Mouse (Mus musculus) neural tube, embryonic 10.5 days (tissue): ENCODE results near the gene Aldh3b1.

Experiments
- DNase-seq: peaks from one replicate; pipeline ENCODE4 v3.0.0-alpha.2; 2017; ENCODE audit warnings: low spot score; ENCODE audit errors: extremely low spot score

Gene Aldh3b1

DNA sequence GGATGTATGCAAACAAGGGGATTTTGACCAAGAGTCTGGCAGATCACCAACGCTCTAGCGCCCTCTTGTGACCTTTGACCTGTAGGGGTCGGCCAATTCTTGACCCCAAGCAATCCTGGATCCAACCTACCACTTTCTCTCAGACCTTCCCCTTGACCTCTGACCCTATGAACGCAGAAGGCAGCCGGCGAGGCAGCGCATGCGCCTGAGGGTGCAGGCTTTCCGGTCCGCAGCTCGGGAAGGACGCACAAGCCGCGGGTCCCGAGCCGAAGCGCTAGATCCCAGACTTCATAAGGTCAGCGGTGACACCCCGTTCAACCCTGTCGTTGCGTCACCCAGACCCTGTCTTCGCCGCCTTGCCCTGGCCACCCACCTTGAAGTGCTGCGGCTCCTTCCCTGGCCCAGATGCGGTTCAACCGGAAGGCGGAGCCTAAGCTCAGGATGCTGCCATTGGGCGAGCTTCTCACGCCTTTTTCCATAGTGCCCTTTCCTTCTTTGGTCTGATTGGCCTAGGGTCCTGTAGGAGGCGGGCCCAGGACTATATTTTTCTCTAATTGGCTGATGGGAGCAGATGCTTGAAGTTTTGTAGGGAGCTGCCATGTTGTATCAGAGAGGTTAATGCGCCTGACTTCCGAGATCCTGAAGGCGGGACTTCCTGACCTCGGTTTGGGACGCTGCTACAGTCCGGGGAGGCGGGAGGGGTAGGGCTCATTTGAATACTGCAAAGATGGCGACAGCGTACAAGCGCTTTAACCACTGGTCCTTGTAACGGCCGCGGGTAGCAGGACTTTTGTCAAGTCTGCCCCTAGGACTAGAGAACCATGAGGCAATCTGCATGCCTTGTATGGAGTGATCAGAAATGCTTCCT lies 17.0 kb downstream of the Aldh3b1 start, which contains the start of gene Ndufs8:
Gene Ndufs8, minus strand, starts transcription at position 438 of the 868 bp plus-strand sequence.
- peak; percentile 91 for DNase-seq

DNA sequence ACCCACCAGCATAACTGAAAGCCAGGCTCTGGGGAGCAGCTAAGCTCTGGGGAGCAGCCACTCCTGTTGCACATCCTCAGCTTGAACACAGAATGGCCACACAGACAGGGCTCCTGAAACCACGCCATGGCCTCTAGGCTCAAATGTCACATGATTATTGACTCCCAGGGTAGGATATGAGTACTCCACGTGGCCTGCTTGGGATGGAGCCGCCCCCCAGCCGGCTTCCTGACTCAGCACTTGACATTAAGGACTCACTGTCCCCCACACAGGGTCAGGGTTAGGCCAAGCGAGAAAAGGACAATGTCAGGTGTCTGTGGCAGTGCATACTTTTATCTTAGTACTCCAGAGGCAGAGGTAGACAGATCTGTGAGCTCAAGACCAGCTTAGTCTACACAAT lies 19.4 kb downstream of the Aldh3b1 start:
- no peak for DNase-seq

DNA sequence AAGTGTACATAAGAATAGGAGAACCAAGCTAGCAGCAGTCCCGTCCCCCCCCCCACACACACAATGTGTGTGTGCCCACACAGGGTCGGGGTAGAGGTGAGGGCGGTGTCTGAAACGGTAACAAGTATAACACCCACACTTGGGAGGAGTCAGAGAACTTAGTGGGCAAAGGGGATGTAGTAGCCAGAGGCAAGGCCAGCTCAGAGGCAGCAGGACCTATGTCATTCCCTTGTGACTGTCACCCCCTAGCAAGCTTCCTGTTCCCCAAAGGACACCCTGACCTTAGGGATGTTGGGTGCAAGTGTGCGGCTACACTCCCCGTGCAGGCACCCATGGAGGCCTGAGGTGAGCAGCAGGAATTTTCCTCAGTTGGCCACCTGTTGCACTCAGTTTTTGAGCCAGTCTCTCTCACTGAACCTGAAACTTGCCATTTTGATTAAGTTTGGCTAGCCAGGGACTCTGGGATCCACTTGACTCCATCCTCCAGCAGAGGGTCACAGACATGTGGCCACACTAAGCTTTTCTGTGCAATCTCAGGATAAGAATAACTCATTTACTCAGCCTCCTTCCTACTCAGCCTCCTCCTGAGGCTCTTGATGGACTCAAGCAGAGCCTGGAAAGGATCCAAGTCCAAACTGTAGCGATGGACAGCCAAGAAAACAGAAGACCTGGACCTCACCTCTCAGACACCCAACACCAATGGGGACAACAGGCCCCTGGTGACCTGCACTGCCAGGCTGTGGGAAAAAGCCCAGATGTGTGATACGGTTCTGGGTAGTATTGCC lies 21.5 kb downstream of the Aldh3b1 start:
- DNase-seq, result no peak

DNA sequence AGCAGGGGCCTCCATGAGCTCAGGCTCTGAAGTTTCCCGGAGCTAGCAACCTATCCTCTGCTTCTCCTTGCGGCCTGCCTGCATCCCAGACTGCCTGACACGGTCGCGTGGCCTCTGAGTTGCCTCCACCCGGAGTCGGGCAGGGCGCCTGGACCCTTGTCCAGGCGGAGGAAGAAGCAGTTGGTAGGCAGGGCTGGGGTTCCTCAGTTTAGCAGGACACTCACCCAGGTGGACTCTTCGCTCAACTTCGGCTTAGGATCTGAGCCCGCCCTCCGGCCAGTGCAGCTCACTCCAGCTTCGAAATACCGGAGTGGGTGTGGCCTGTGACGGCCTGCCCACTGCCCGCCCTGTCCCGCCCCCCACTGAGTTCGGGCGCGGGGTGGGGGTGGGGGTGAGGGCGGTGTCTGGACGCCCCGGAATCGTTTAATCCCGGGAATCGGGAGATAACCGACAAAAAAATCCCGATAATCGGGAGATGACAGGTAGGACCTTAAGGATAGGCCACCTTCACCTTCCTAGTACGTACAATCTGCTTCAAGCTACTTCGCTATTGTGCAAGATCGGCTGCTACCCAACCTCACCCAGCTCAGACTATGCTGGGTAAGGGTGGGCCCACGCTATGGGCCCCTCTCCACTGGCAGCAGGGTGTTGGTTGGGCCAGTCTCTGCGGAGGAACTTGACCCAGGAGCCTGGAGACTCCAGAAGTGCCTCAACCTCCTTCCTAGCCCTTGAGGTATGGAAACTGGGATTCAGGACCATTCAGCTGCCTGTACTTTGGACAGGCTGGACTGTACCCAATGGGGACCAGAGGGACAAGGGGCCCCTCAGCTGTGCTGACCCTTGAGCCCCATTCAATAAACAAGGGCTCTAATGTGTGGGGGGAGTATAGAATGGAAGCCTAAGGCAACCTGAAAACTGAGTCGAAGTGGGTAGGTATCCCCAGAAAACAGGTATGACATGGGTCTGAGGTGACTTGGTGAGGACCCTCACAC lies 22.5 kb downstream of the Aldh3b1 start, which contains the start of gene Tcirg1:
Gene Tcirg1, minus strand, starts transcription at position 339 of the 992 bp plus-strand sequence.
- DNase-seq, result peak; percentile 70

DNA sequence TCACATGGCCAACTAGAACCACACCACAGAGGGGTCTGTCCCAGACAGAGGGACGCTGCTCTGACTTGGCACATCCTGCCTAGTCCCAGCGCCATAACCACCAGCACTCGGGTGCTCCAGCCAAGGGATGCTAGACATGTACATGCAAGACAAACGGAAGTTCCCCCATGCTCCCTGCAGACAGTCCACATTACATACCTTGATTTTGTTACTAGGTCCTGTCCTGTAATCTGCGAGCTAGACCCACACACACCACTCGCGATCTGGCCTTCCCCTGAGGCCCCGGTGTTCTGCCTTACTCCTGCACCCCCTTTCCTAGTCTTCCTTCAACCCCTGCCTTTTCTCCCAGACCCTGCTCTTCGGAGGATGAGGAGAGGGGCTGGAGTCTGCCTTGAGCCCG lies 23.3 kb downstream of the Aldh3b1 start:
- no peak for DNase-seq

DNA sequence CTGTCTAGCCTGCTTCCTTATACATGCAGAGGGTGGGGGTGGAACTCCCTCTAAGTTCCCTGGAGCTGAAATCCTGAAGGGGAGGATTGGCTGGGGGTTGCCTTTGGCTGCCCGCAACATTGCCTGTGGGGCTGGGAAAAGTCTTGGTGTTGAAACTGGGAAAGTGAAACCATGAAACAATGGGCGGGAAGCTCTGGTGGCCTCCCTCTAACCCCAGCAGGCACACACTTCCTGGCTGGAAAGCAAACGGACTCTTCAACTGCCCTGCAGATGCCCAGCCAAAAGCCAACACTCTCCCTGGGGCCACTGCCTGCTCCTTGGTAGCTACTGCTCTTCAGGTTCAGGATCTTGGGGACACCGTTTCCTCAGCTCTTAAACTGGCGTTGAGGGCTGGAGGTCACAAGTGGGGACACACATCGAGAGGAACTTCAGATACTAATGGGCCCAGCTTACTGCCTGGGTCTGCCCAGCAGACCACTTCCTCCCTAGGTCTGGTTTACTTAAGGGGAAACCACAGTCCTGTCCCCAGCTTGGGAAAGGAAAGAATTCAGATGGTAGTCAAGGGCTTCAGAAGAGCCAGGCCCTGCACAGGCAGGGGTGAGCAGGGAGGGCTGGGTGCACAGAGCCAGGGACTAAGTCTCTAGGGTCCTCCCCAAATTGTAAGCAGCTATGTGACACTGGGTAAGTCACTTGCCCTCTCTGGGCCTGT lies 24.2 kb downstream of the Aldh3b1 start:
- DNase-seq, result no peak

DNA sequence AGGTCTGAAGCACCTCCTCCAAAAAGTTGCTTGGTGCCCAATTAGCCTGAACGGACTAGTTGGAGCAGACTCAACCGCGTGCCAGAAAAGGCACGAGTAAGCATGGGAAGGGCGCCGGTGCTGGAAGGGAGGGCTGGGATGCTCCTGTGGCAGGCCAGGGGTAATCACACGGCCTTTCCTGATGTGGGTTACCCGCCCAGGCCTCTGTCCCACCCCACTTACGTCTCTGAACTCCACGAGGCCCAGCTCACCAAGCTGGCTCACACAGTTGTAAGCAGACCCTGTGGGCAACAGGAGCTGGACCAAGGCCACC lies 25.3 kb downstream of the Aldh3b1 start:
- DNase-seq, result no peak

DNA sequence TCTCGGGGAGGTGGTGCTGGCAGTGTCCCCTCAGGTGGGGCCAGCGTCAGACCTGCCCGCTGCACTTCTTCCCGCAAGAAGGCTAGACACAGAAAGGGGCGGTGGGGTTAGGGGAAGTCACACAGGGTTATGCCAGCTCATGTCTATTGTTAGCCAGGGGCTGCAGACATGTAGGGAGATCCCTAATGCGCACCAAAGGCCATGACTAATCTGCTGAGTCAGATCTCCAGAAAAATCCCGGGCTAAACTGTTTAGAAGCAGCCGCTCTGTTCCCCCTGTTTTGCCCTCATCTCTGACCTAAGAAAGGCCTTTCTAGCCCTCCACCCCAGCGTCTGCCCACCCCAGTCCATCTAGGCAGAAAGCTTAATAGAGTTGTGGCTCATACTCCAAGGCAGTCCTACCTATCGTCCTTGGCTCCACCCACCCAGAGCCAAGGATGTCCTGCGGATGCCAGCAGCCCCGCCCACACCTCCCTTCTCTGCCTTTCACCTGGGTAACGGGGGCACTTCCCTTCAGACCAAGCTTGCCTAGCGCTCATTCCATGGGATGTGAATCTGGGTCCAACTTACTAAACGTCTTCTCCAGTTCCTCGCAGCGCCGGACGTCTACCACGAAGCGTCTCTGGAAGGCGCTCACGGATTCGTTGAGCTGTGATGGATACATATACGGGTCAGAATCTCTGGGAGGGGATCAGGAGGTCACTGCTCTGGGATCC lies 25.8 kb downstream of the Aldh3b1 start:
- no peak for DNase-seq

DNA sequence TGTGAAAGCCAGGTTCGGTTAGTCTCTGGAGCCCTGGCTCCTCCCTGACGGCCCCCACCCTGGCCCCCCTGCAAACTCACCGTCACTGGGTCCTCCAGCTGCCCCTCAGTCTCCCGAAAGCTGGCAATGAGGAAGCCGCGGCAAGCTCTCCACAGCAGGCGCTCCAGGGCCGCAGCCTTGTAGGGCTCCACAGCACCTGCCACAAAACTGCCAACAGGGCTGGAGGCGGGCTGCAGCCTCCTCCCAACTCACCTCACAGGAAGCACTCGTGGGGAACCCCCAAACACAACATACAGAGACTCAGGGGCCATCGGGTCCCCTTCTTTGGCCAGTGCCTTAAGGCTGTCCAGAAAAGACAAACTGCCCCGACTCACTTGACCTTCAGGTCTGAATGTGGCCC lies 26.6 kb downstream of the Aldh3b1 start:
- no peak for DNase-seq

DNA sequence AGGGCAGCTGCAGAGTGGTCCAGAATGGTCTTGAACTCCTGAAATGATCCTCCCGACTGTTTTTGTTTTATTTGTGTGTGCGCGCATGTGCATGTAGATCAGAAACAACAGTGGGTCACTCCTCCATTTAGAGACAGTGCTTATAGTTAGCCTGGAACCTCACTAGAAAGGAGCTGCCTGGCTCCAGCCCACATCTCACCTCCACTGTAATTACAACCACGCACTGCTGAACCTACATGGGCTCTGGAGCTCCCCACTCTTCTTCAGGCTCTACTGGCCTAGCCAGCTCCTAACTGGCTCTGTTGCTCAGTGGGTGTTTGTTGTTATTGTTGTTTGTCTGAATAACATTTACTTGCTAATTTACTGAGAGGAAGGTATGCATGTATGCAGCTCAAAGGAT lies 30.0 kb downstream of the Aldh3b1 start:
- DNase-seq, result no peak

DNA sequence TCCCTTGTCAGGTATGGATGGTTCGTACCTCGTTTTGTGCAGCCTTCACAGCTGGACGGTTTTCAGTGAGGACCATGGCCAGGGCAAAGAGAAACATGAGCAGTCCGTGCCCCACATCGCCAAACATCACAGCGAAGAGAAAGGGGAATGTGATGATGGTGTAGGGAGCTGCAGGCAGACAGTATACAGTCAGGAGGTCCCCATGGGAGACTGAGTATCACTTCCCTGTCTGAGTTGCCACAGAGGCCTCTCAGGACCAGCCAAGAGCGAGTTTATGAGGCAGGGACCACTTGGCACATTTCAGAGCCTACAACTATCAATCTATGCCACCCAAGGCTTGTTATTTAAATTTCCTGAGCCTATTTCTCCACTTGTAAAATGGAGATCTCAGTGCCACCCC lies 30.7 kb downstream of the Aldh3b1 start:
- DNase-seq, result no peak

DNA sequence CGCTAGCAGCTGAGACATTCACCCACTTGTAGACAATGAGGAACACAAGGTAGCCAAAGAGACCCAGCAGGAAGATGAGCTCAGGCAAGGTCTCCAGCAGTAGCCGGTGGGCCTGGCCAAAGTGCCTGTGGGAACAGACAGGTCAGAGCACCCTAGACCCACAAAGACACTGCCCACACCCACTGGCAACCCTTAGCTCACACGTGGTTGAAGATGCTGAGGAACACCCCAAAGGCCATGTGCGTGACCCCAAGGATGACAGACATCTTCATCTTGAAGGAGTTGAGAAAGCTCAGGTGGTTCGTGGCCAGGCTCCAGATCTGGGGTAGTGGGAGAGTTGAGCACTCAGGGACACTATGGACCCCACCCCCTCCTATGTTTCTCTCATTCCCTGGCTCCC lies 32.1 kb downstream of the Aldh3b1 start:
- DNase-seq, result no peak

DNA sequence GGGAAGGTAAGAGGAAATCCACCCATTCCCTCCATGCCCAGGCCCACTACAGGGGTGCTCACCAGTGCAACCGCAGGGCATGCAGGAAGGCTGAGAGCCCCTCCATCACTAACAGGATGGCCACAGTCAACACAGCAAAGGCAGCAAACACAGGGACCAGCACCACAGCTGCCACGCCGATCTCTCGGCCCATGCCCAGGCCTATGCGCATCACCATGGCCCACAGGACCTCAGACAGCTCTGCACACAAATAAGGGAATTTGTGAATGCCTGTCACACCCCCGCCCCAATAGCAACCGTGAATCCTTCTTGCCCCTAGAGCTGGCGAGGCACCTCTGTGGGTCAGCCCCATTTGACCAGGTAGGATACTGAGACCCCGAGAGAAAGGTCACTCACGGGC lies 33.4 kb downstream of the Aldh3b1 start:
- no peak for DNase-seq

DNA sequence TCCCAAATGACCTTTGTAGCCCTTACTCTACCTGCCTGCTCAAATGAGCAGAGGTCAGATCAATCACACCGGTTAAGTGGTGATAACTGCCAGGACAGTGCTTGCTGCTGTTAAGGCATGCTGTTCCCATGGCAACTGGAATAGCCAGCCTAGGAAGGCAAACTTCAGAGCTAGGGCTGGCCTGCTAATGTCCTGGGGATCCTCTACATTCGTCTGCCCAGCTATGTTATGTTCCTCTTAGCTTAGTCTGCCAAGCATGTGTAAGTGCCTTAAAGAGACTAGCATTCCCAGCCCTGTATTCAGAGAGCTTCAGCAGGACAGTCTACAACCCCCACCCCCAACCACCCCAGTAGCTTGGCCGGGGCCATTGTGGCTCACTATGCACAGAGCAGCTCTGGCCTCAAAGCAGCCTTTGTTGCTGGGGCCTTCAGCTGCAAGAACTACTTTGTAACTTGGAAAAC lies 34.4 kb downstream of the Aldh3b1 start:
- DNase-seq, result no peak

DNA sequence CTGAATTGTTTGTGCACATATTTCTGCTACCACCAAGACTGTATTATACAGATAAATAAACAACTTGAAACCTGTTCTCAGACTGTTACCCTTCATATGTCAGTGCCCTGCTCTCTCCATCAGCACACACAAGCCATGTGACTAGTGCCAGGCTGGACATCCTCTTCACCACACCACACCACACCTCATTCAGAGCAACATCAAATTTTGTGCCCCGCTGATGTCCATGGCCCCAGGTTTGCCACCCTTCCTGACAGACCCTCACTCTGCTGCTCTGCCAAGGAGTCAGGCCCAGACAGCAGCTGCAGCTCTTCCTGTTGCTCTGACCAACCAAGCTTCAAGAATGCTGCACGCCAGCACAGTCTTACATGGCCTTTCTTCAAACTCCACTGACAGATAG lies 35.3 kb downstream of the Aldh3b1 start:
- DNase-seq, result no peak

DNA sequence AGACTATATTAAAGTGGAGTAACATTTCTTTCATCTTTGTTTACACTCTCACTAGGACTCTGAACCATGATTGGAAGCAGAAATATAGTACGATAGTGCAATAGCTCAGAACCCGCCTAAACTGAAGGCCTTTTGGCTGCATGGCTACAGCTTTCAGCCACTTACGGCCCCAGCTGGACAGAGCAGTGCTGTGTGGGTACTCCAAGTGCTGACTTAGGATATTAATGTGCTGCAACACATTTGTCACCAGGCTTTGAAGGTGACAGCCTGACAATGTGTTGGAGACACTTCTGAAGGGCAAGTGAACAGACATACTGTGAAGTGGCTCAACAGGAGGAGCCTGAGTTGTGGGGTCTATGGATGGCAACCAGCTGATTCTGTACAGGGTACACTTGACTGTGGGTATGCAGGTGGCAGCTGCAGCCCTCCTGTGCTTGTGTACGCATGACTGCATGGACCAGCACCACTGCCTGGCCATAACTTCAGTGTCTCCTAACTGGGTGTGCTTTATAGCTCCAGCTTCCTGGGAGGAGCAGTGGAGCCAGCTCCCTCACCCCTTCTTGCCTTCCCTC lies 36.0 kb downstream of the Aldh3b1 start:
- DNase-seq, result no peak

DNA sequence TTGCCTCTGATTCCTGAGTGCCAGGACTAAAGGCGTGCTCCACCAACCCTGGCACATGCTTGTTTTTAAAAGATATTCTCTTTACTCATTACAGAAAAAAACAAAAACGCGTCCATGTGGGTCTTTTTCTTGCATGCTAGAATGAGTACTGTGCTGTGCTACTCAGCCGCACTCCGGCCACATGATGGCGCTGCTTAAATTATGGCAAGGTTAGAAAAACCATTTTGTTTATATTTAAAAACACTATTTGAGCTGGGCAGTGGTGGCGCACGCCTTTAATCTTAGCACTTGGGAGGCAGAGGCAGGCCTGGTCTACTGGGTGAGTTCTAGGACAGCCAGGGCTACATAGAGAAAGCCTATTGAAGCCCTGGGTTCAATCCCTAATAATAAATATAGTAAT lies 39.4 kb downstream of the Aldh3b1 start:
- no peak for DNase-seq

DNA sequence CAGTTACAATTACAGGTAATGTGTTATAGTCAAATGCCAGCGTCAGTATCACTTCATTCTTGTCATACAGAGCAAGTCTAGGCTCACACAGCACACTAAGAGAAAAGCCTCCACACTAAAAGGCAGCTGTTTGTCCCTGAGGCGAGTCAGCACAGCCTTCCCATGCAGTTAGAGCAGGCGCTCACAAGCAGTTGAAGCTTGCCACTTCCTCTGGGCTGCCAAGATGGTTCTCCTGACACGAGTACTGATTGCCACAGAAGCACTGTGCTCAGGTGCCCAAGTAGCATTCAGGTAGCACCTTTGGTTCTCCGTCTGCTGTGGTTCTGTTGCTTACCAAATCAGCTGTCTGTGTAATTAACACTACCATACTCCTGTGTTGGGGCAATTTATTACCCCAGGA lies 40.5 kb downstream of the Aldh3b1 start:
- DNase-seq, result no peak

DNA sequence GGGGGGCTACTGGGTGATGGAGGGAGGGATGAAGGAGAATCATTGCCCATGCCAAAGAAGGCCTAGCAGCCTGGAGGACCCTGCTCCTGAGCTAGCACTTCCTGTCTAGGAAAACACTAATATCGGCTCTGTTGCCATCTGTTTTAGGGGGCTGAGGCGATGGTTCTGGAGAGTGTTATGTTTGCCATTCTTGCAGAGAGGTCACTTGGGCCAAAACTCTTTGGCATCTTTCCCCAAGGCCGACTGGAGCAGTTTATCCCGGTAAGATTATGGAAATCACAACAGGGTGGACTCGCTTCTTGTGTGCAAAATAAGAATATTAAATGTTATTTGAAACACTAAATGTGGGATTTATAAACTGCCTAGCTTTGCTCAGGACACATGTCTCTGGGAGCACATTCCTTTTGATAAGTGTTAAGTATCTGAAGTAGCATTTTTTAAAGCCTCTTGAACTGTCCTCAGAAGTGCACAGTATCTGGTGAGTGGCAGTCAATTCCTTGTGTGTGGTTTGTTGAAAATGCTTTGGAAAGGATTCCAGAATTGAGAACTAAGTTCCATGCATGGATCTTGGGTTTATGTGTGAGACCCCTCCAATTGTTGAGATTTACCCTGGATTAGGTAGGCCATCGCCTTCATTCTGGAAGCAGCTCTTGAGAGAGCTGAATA lies 45.1 kb downstream of the Aldh3b1 start:
- no peak for DNase-seq
